Comparison of ENCODE assay signal across 8 mouse cellular contexts in genomic region chr17:64600372-64601090, GRCm38 (mm10). TPM values are rescaled to one million over a fixed set of nuclear protein-coding genes. Genes with fewer than 3 reads are reported as not detected.
A peak's percentile ranks its signal among the peaks of the same experiment; 100 is the strongest.
DNase-seq lines count a peak whose midpoint lies in the region; ATAC-seq and TF ChIP-seq lines count a peak whose summit lies in the region.

Man2a1 (plus strand) TSS chr17:64600736.

- DNase-seq in brain, embryonic 14.5 days (ENCODE audit: low read depth): peak; percentile 94
- peak; percentile 92 for DNase-seq in heart, embryonic 10.5 days (ENCODE audit: low spot score)
- peak; percentile 92 for DNase-seq in midbrain, postnatal 0 days (ENCODE audit: low spot score)
- peak; percentile 68 to 75 for DNase-seq in spleen, postnatal 14 days (ENCODE audit: low spot score in 2 of 2)

- TF ChIP-seq POLR2A in brain, embryonic 14.5 days (IDR thresholded peaks at IDR 0.05; ENCODE audit: borderline replicate concordance, extremely low read depth, insufficient read depth, insufficient read length, poor library complexity, severe bottlenecking): peak; percentile 92

- TF ChIP-seq CTCF in C2C12 (IDR thresholded peaks at IDR 0.05; ENCODE audit: control insufficient read depth, insufficient read depth, insufficient read length): no peak
- no peak for TF ChIP-seq CTCF in brain, embryonic 14.5 days (IDR thresholded peaks at IDR 0.05; ENCODE audit: borderline replicate concordance, extremely low read depth, insufficient read depth, insufficient read length)
- no peak for TF ChIP-seq CTCF in midbrain, postnatal 0 days (IDR thresholded peaks at IDR 0.05)

- peak within 1 kb of the TSS; percentile 72 for H3K4me3 ChIP-seq in C2C12 (ENCODE audit: insufficient read depth, poor library complexity, severe bottlenecking)
- H3K4me3 ChIP-seq in heart, embryonic 10.5 days: peak within 1 kb of the TSS; percentile 77
- H3K4me3 ChIP-seq in kidney, embryonic 15.5 days (replicated peaks): peak within 1 kb of the TSS; percentile 95
- peak within 1 kb of the TSS; percentile 96 for H3K4me3 ChIP-seq in limb, embryonic 15.5 days
- H3K4me3 ChIP-seq in midbrain, postnatal 0 days (ENCODE audit: low read depth, low read length): peak within 1 kb of the TSS; percentile 81

- peak within 1 kb of the TSS; percentile 94 for H3K9ac ChIP-seq in kidney, embryonic 15.5 days
- peak within 1 kb of the TSS; percentile 93 for H3K9ac ChIP-seq in limb, embryonic 15.5 days
- peak within 1 kb of the TSS; percentile 85 for H3K9ac ChIP-seq in midbrain, postnatal 0 days (replicated peaks; ENCODE audit: low read length, poor library complexity, severe bottlenecking)

- H3K79me3 ChIP-seq in C2C12 (ENCODE audit: low read depth): peaks cover 25% of the 10 kb centered on the region

- peaks cover 46% of the 10 kb centered on the region for H3K79me2 ChIP-seq in C2C12 (ENCODE audit: control insufficient read depth, insufficient read depth)

- peak within 1 kb of the TSS; percentile 94 for H3K27ac ChIP-seq in heart, embryonic 10.5 days
- H3K27ac ChIP-seq in kidney, embryonic 15.5 days: peak within 1 kb of the TSS; percentile 97
- H3K27ac ChIP-seq in limb, embryonic 15.5 days: peak within 1 kb of the TSS; percentile 96
- H3K27ac ChIP-seq in midbrain, postnatal 0 days (ENCODE audit: low read depth, low read length): peak within 1 kb of the TSS; percentile 89

- H3K4me2 ChIP-seq in kidney, embryonic 15.5 days: peak within 1 kb of the TSS; percentile 75
- H3K4me2 ChIP-seq in limb, embryonic 15.5 days: peak within 1 kb of the TSS; percentile 79
- peak within 1 kb of the TSS; percentile 97 for H3K4me2 ChIP-seq in midbrain, postnatal 0 days (ENCODE audit: low read depth, low read length, poor library complexity, severe bottlenecking)

- H3K9me3 ChIP-seq in heart, embryonic 10.5 days: no peaks in the 10 kb centered on the region
- no peaks in the 10 kb centered on the region for H3K9me3 ChIP-seq in kidney, embryonic 15.5 days (replicated peaks)
- H3K9me3 ChIP-seq in limb, embryonic 15.5 days: no peaks in the 10 kb centered on the region
- no peaks in the 10 kb centered on the region for H3K9me3 ChIP-seq in midbrain, postnatal 0 days (ENCODE audit: low read length)

- peaks cover 27% of the 10 kb centered on the region for H3K4me1 ChIP-seq in heart, embryonic 10.5 days
- H3K4me1 ChIP-seq in kidney, embryonic 15.5 days: peaks cover 42% of the 10 kb centered on the region
- peaks cover 19% of the 10 kb centered on the region for H3K4me1 ChIP-seq in limb, embryonic 15.5 days
- H3K4me1 ChIP-seq in midbrain, postnatal 0 days (ENCODE audit: insufficient read depth, low read length): peaks cover 3% of the 10 kb centered on the region; the same call in 1 of the 2 replicates

- peak; percentile 95 for ATAC-seq in erythroblast, adult 5-6 weeks (replicated peaks; ENCODE audit: low FRiP score, poor library complexity, severe bottlenecking)
- ATAC-seq in kidney, embryonic 15.5 days (replicated peaks; ENCODE audit: low FRiP score): peak; percentile 97
- ATAC-seq in limb, embryonic 15.5 days (ENCODE audit: insufficient number of reproducible peaks, low FRiP score, low TSS enrichment, low read depth): peak; percentile 93
- ATAC-seq in midbrain, postnatal 0 days (ENCODE audit: low FRiP score): peak; percentile 94

- under 1% methylated on average over 57 of the region's 69 CpGs for WGBS in heart, embryonic 10.5 days
- WGBS in kidney, embryonic 15.5 days: 1% methylated on average over 56 of the region's 69 CpGs
- WGBS in limb, embryonic 15.5 days: under 1% methylated on average over 38 of the region's 69 CpGs
- WGBS in midbrain, postnatal 0 days: under 1% methylated on average over 25 of the region's 69 CpGs

- peaks cover 5% of the 10 kb centered on the region for H3K36me3 ChIP-seq in C2C12 (ENCODE audit: control insufficient read depth, insufficient read depth)
- no peaks in the 10 kb centered on the region for H3K36me3 ChIP-seq in heart, embryonic 10.5 days
- H3K36me3 ChIP-seq in kidney, embryonic 15.5 days: no peaks in the 10 kb centered on the region
- H3K36me3 ChIP-seq in limb, embryonic 15.5 days: no peaks in the 10 kb centered on the region
- no peaks in the 10 kb centered on the region for H3K36me3 ChIP-seq in midbrain, postnatal 0 days (ENCODE audit: insufficient read depth, low read length)

- peak within 1 kb of the TSS; percentile 80 for H3ac ChIP-seq in C2C12 (ENCODE audit: control insufficient read depth, insufficient read length, low read depth)

- no peaks in the 10 kb centered on the region for H3K27me3 ChIP-seq in C2C12 (ENCODE audit: control insufficient read depth, insufficient read depth, insufficient read length)
- peaks cover 7% of the 10 kb centered on the region; the same call in 1 of the 2 replicates for H3K27me3 ChIP-seq in heart, embryonic 10.5 days (ENCODE audit: insufficient read depth, poor library complexity, severe bottlenecking)
- H3K27me3 ChIP-seq in kidney, embryonic 15.5 days: no peaks in the 10 kb centered on the region
- no peaks in the 10 kb centered on the region for H3K27me3 ChIP-seq in limb, embryonic 15.5 days
- no peaks in the 10 kb centered on the region for H3K27me3 ChIP-seq in midbrain, postnatal 0 days (ENCODE audit: insufficient read depth, low read length)

TF ChIP-seq in C2C12, 6 proteins besides CTCF, POLR2A, EP300 and RAD21:
- TF ChIP-seq CEBPB (IDR thresholded peaks at IDR 0.05; ENCODE audit: low read depth) (no peak), MYOD1 (IDR thresholded peaks at IDR 0.05; ENCODE audit: control insufficient read depth, insufficient read length, low read depth) (no peak), FOSL1 (IDR thresholded peaks at IDR 0.05; ENCODE audit: insufficient read depth, low read length, poor library complexity, severe bottlenecking) (no peak), USF1 (IDR thresholded peaks at IDR 0.05; ENCODE audit: low read depth) (no peak), MYOG (IDR thresholded peaks at IDR 0.05; ENCODE audit: control insufficient read depth, extremely low read depth, insufficient read length) (no peak), MAX (IDR thresholded peaks at IDR 0.05) (no peak)
TF ChIP-seq in C2C12: peak in this region for 0.

RNA-seq across cellular contexts. Expression of gene Man2a1, which starts in this region (rescaled TPM):
- 12.5 TPM for polyA plus RNA-seq in C2C12 (2012; fragmentation: generic; extraction: Trizol)
- 8.6 and 16.6 TPM in 2 replicates for polyA plus RNA-seq in brain, embryonic 14.5 days (2012; rRNA removed)
- total RNA-seq in erythroblast, adult 5-6 weeks (2015; ENCODE audit: low replicate concordance): 17.3 and 30.9 TPM in 2 replicates
- 13.9 and 15.2 TPM in 2 replicates for total RNA-seq in erythroblast, adult 5-6 weeks (2017; ENCODE audit: low replicate concordance)
- polyA plus RNA-seq in heart, embryonic 10.5 days (2016; fragmentation: Nextera tagmentation; extraction: Ambion mirVana): 4.5 and 9.1 TPM in 2 replicates
- 8.6 and 11.0 TPM in 2 replicates for polyA plus RNA-seq in kidney, embryonic 15.5 days (2015; fragmentation: Nextera tagmentation; extraction: Ambion mirVana)
- 13.0 and 15.6 TPM in 2 replicates for polyA plus RNA-seq in limb, embryonic 15.5 days (2015; fragmentation: Nextera tagmentation; extraction: Ambion mirVana)
- total RNA-seq in midbrain, postnatal 0 days (2014; rRNA removed): 19.0 and 28.8 TPM in 2 replicates
- 2.6 and 3.2 TPM in 2 replicates for polyA plus RNA-seq in midbrain, postnatal 0 days (2015; fragmentation: Nextera tagmentation; extraction: Ambion mirVana)

Comparison
In these comparisons a context has a peak if more than half of its experiments do, and no peak if none do; other contexts are left out.
1. Peak in every context shown above with its lines: DNase-seq, ATAC-seq, H3K4me3 ChIP-seq and H3K27ac ChIP-seq.